Mouse (Mus musculus) MN1 (cell line): ENCODE results near the gene Csf1.
"Not testable (repeated sequence)": the region's sequence is repeated elsewhere in the genome, so short reads cannot be mapped to it uniquely, and the experiment has no call there.

ENCODE experiments used
- DNase-seq: peaks from one replicate; pipeline ENCODE4 v3.0.0-alpha.2; 2016; ENCODE audit warnings: low spot score

Gene Csf1

GRCm38 (mm10) chr3:107748260-107748955 lies 11.9 kb downstream of the Csf1 start:
- DNase-seq, result no peak

GRCm38 (mm10) chr3:107746026-107746425 lies 14.2 kb downstream of the Csf1 start:
- no peak for DNase-seq

DNA sequence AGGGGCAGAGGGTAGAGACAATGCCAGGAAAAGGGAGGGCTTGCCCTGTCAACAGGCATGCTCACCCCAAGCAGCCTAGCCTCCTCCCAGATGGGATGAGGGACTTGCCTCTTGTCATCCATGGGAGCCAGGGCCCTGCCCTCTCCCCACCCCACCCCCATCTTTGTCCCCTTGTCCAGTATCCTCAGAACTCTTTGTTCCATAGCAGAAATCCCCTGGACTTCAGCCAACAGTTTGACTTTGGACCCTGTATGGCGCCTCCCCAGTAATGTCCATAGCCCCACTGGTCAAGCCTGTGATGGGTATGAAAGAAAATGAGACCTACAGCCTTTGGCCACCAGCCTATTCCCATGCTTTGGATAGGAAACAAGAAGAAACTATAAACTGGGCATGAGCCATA lies 16.6 kb downstream of the Csf1 start:
- DNase-seq, result no peak

- DNase-seq, result no peak
Measured at GRCm38 (mm10) chr3:107743107-107743506, 17.2 kb downstream of the Csf1 start.

- DNase-seq, result no peak
Measured at GRCm38 (mm10) chr3:107742071-107742710, 18.1 kb downstream of the Csf1 start.

DNA sequence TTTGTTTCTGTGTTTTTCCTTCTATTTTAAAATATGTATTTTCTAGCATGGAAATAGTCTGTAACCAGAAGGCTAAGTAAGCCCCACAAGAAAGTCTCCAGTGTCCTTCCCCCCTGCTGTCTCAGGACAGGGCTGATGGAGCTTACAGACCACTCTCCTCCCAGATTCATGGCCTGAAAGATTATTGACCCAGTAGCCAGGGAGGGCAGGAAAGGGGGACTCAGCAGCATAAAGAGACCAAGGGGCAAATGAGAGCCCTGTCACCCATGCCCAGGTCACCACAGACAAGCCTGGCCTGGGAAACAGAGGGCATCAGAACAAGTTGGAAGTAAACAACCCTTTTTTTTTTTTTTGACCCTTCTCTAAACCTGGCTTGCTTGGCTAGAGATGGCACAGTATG lies 18.9 kb downstream of the Csf1 start:
- DNase-seq, result no peak

DNA sequence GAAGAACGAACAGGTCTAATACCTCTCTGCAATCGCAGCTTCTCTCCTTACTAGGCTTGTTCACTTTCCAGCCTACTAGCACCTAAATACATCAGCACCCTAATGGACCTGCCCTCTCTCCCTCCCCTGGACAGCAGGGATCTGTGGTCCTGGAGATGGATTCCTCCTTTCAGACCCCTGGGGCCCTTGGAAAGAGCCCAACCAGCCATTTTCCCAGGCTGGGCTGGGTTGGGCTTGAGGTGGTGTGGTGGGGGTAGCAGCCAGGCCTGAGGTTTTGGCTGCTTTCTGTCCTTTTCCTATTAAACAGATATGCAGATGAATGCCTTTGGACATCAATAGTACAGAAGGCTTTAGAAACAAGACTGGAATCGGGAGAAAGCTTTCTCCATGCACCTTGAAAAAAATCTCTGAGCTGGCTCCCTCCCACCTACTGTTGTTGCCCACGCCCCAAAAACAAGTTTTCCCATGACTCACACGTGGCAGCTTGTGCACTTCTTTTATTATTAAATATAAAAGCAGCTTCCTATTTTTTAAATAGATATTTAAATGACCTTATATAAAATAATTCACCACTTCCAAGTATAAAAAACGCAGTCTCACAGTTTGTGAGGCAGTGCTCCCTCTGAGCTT lies 19.6 kb downstream of the Csf1 start:
- peak; percentile 86 for DNase-seq

DNA sequence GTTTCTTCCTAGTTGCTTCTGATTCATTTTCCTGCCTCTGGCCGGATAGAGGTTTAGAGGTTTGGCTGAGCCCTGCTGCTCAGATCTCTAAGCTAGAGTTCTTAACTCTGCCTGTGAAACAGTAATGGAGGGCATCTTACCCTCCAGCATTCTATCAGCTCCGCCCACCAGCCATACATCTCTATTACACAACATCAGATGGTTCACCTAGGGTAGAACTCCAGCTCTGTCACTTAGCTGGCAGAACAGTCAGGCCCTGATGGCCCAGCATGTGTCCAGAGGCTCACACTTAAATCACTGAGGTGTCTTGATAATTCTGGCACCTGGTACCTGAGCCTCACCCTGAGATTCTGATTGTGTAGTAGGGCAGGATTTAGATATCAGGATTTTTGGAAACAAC lies 20.3 kb downstream of the Csf1 start:
- DNase-seq, result no peak

GRCm38 (mm10) chr3:107739456-107739855 lies 20.8 kb downstream of the Csf1 start:
- DNase-seq, result no peak

- no peak for DNase-seq
Measured at GRCm38 (mm10) chr3:107738620-107739019, 21.6 kb downstream of the Csf1 start.

- no peak for DNase-seq
Measured at GRCm38 (mm10) chr3:107737609-107738190, 22.6 kb downstream of the Csf1 start.

DNA sequence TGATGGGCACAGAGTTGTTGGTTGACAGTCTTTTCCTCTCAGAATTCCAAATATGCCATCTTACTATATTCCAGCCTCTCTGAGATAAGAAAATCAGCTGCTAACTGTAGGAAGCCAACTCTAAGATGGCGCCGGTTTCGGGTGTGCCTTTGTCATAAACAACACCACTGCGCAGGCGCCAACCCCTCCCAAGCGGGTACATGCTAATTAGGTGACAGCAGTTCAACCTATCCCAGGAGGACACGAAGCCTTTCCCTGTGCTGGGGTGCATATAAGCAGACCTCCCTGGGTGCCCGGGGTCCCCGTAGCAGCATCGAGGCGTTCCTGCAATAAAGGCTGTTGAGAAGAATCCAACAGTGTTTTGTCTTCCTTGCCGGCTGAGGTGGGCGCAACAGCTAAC lies 24.6 kb downstream of the Csf1 start:
- not testable (repeated sequence) for DNase-seq

- no peak for DNase-seq
Measured at GRCm38 (mm10) chr3:107733329-107733728, 26.9 kb downstream of the Csf1 start.

DNA sequence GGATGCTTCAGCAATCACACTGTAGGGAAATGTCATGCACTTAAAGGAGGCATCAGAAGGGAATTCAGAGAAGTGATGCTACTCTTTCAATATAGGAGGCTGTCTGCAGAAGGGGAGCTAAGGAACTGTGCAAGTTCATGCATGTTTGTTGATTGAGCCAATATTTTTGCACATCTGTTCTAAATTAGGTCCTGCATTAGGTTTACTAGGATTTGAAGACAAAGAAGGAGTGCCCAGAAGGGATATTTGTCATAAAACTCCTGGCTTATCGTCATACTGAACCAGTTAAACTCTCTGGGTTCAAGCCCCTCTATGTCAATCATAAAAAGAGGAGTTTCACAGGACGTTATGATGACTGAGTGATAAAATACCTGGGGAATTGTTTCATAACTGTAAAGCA lies 30.0 kb downstream of the Csf1 start:
- no peak for DNase-seq

DNA sequence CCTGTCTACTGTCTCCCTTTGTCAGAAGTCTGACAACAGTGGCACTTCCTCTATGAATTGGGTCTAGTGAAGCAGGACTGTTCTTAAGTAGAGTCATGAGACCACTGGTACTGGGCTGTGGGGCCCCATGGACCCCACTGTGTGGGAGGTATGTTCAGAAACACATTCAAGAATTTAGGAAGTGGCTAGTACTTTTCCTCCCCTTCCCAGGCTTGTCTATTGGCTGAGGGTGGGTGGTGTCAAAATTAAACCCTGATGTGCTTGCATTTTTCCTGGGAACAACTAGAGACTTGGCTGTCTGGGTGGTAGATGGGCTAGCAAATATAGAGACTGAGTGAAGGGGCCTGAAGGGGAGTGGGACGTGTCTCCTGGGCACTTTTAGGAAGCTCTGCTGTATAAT lies 31.8 kb downstream of the Csf1 start:
- DNase-seq, result no peak

DNA sequence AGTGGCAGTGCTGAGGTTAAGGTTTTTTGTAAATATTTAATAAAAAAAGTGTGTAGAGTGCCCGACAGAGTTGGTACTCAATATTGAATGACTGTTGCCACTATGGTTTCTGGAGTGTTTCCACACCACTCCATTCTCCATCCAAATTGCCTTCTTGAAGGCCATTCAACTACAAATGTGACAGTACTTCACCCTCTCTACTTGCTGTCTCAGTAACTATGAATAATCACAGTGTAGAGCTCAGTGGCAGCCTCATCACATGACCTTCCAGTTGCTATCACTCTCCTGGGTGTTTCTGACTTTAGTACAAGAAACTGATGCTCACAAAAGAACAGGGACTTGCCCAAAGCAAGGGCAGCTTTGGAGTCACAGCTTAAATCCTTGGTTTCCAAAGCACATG lies 44.3 kb downstream of the Csf1 start:
- DNase-seq, result no peak

GRCm38 (mm10) chr3:107714276-107714933 lies 45.9 kb downstream of the Csf1 start:
- no peak for DNase-seq

- no peak for DNase-seq
Measured at GRCm38 (mm10) chr3:107712081-107712480, 48.2 kb downstream of the Csf1 start.

DNA sequence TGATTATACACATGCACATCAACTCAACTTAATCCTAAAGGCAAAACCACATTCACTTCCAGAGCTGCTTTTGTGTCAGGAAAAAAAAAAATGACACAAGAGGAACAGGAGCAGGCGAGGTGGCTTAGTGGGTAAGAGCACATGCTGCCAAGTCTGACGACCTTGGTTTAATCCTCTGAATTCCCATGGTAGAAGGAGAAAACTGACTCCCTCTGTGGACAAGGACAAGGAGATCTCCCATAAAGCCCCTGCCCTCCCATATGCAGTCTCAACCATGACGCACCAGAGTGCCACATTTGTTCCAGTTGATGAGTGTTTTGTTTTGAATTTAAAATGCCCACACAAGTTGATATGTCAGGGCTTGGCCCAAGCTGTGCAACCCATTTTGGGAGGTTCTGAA lies 51.1 kb downstream of the Csf1 start:
- DNase-seq, result no peak

GRCm38 (mm10) chr3:107707239-107707638 lies 53.0 kb downstream of the Csf1 start:
- peak; percentile 57 for DNase-seq

- no peak for DNase-seq
Measured at GRCm38 (mm10) chr3:107706164-107706563, 54.1 kb downstream of the Csf1 start.

DNA sequence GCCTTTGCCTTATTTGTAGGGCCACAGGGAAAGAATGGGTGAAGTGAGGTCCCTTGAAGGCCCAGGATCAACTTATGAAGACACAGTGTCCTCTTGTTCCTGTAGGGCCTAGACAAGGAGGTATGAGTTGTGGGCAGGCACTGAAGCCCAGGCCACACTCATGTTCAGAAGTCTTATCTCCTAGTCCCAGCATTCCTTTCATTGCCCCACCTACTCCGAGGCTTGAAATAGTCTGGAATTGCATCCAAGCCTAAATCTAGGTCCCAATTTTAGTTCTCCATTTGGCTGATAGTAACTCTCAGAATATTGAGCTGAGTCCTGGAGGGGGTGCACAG lies 55.9 kb downstream of the Csf1 start:
- no peak for DNase-seq
